Mouse (Mus musculus) heart, postnatal 36 days (tissue): Measurements from ENCODE around the gene Psg29. TPM values are rescaled to one million over a fixed set of nuclear protein-coding genes. Genes with fewer than 3 reads are reported as not detected.
A peak's percentile ranks its signal among the peaks of the same experiment; 100 is the strongest.

Experiments used
- DNase-seq, 2 experiments: peaks; one replicate each; pipeline ENCODE4 v3.0.0; 2021 to 2022
- intact Hi-C: fragments of 180-260 bp; cut with DNase I; formaldehyde crosslinking; loops from one replicate; pipeline ENCODE4 v1.15.1; 2025
- total RNA-seq, 2 experiments: library from RNA; stranded (reverse); gene quantifications; 2 replicates each; pipeline ENCODE4 v1.2.3; 2021

The Psg29 gene
- not detected for total RNA-seq

- no peak for DNase-seq
- intact Hi-C loops: no loop called here
Measured at GRCm38 (mm10) chr7:17203177-17203576, at the start of gene Psg29. Gene Psg29 (plus strand): TSS chr7:17203477.

- intact Hi-C loops: no loop called here
- DNase-seq: peak; percentile 19 to 27
Measured at GRCm38 (mm10) chr7:17155634-17156033, 47.6 kb upstream of the Psg29 start.

GRCm38 (mm10) chr7:17156885-17157677, 46.2 kb upstream of the Psg29 start:
- DNase-seq: no peak
- intact Hi-C loops: no loop called here

GRCm38 (mm10) chr7:17159011-17159410, 44.3 kb upstream of the Psg29 start:
- intact Hi-C loops: no loop called here
- no peak for DNase-seq

- no peak for DNase-seq
- intact Hi-C loops: no loop called here
Measured at GRCm38 (mm10) chr7:17171827-17172226, 31.4 kb upstream of the Psg29 start.

GRCm38 (mm10) chr7:17205530-17206184, 2.4 kb downstream of the Psg29 start:
- no peak for DNase-seq
- intact Hi-C loops: no loop called here

Other genes with a start within 250 kb of the Psg29 start
- not detected for gene Pnmal1, start 243.8 kb upstream of the Psg29 start, total RNA-seq
- not detected for gene Gm42372, start 220.4 kb upstream of the Psg29 start, total RNA-seq
- gene Ccdc8, start 210.8 kb upstream of the Psg29 start, total RNA-seq: 1 to 10 TPM; 5.9 to 6.3 TPM
- 100 to 1,000 TPM; 107 to 109 TPM for gene Ppp5c, start 175.6 kb upstream of the Psg29 start, total RNA-seq
- 1 to 10 TPM; 2.5 to 2.6 TPM for gene Hif3a, start 141.1 kb upstream of the Psg29 start, total RNA-seq
- gene Psg16, start 129.4 kb upstream of the Psg29 start, total RNA-seq: under 1 TPM; 0.14 to 0.16 TPM
- not detected for gene Ceacam3, start 53.2 kb upstream of the Psg29 start, total RNA-seq